Mouse (Mus musculus): ENCODE data around the gene Pdzd3. TPM values are rescaled to one million over a fixed set of nuclear protein-coding genes. Genes with fewer than 3 reads are reported as not detected.

Gene Pdzd3
- polyA plus RNA-seq, 1 experiment, result 23.6 TPM

DNA sequence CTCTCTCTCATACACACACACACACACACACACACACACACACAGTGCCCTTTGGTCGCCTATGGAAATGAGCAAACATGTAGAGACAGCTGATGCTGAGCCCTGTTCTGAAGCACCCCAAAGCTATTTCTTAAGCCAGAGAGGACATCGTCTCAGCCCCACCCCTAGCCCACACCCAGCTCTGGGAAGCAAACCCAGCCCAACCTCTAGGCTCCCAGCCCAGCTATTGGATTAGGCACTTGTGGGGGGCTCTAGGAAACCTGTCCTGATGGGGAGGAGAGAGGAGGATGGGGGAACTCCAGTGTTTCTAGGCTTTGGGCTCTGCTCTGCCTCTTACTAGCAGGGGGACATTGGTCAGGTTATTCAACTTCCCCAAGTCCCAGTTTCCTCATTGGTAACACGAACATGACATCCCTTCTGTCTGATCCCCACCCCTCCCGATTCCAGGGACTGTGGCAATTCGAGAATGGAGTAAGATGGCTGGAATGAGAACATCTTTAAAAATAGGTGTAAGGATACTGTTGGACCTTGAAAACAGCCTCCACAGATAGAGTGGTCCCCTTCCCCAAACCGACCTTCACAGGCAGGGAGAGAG is 35.1 kb upstream of the Pdzd3 start:
- Histone ChIP-seq H3K27me3 (ENCODE audit: control insufficient read depth, insufficient read depth, low read length) (peaks cover 22% of the 10 kb centered on the region), H3K4me3 (ENCODE audit: low read depth, low read length) (no peak overlapping the region), H3K27ac (ENCODE audit: insufficient read depth, low read depth, low read length) (no peak overlapping the region), H3K36me3 (ENCODE audit: control insufficient read depth, insufficient read depth, low read length) (peaks cover 3% of the 10 kb centered on the region; the same call in 1 of the 2 replicates), H3K4me1 (ENCODE audit: control insufficient read depth, insufficient read depth, insufficient read length, low read length) (peaks cover 10% of the 10 kb centered on the region)
- 17% methylated on average over 6 of the region's 6 CpGs for WGBS
- TF ChIP-seq POLR2A (IDR thresholded peaks at IDR 0.05; ENCODE audit: low read depth, low read length) (no peak), CTCF (IDR thresholded peaks at IDR 0.05; ENCODE audit: extremely low read depth, insufficient read length, insufficient replicate concordance, low read depth, low read length) (no peak)

DNA sequence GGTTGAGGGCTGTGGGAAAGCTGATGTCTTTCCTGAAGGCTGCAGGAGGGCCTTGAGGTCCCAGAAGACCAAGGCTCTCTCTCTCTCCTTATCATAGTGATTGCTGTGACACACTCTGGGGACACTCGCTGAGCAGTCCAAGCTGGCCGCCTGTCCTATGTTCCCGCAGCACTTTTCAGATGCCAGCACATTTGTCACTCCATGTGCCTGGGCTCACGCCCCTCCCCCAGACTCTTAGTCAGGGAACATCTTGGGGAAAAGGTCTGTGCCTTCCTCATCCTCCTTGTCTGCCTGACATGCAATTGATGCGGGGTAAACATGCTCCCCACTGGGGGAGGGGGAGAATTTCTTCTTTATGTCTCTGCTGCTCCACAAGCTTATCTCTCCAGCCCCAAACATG is 31.9 kb upstream of the Pdzd3 start:
- Histone ChIP-seq H3K4me1 (ENCODE audit: control insufficient read depth, insufficient read depth, insufficient read length, low read length) (peaks cover 10% of the 10 kb centered on the region), H3K36me3 (ENCODE audit: control insufficient read depth, insufficient read depth, low read length) (no peaks in the 10 kb centered on the region), H3K27me3 (ENCODE audit: control insufficient read depth, insufficient read depth, low read length) (peaks cover 20% of the 10 kb centered on the region), H3K4me3 (ENCODE audit: low read depth, low read length) (no peak overlapping the region), H3K27ac (ENCODE audit: insufficient read depth, low read depth, low read length) (no peak overlapping the region)
- TF ChIP-seq POLR2A (IDR thresholded peaks at IDR 0.05; ENCODE audit: low read depth, low read length) (no peak), CTCF (IDR thresholded peaks at IDR 0.05; ENCODE audit: extremely low read depth, insufficient read length, insufficient replicate concordance, low read depth, low read length) (no peak)
- WGBS, result 51% methylated on average over 5 of the region's 5 CpGs

DNA sequence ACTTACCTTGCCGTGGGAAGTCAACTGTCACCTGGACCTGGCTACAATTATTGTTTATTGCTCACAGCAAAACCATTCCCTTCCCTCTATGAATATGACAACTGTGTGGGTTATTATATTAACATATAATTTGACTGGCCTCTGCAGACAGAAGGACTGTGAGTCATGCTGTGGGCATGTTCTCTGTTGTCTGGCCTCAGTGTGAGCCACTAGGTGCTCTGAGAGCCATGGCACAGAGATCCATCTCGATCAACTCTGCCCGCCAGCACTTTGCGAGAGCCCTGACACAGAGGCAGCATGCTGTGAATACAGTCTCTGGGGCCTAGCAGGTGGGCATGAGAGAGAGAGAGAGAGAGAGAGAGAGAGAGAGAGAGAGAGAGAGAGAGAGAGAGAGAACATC is 18.7 kb upstream of the Pdzd3 start:
- Histone ChIP-seq H3K36me3 (ENCODE audit: control insufficient read depth, insufficient read depth, low read length) (no peaks in the 10 kb centered on the region), H3K4me1 (ENCODE audit: control insufficient read depth, insufficient read depth, insufficient read length, low read length) (peaks cover 2% of the 10 kb centered on the region; the same call in 1 of the 2 replicates), H3K27me3 (ENCODE audit: control insufficient read depth, insufficient read depth, low read length) (no peaks in the 10 kb centered on the region), H3K27ac (ENCODE audit: insufficient read depth, low read depth, low read length) (no peak overlapping the region), H3K4me3 (ENCODE audit: low read depth, low read length) (no peak overlapping the region)
- WGBS, result 73% methylated on average over 4 of the region's 4 CpGs
- no peak for TF ChIP-seq CTCF (IDR thresholded peaks at IDR 0.05; ENCODE audit: extremely low read depth, insufficient read length, insufficient replicate concordance, low read depth, low read length)

DNA sequence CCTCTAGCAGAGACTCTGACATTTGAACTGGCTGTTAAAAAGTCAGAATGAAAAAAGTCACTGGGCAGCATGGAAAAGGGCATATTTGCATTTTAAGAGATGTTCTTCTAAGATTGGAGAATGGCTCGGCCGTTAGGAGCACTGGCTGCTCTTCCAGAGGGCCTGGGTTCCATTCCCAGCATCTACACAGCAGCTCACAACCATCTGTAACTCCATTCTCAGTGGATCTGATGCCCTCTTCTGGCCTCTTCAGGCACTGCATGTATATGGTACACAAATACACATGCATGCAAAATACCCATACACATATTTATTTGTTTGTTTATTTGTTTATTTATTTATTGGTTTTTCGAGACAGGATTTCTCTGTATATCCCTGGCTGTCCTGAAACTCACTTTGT is 17.8 kb upstream of the Pdzd3 start:
- Histone ChIP-seq H3K36me3 (ENCODE audit: control insufficient read depth, insufficient read depth, low read length) (peaks cover under 1% of the 10 kb centered on the region; the same call in 1 of the 2 replicates), H3K4me1 (ENCODE audit: control insufficient read depth, insufficient read depth, insufficient read length, low read length) (peaks cover 2% of the 10 kb centered on the region; the same call in 1 of the 2 replicates), H3K4me3 (ENCODE audit: low read depth, low read length) (no peak overlapping the region), H3K27ac (ENCODE audit: insufficient read depth, low read depth, low read length) (no peak overlapping the region), H3K27me3 (ENCODE audit: control insufficient read depth, insufficient read depth, low read length) (no peaks in the 10 kb centered on the region)
- 78% methylated on average over 3 of the region's 3 CpGs for WGBS
- TF ChIP-seq CTCF (IDR thresholded peaks at IDR 0.05; ENCODE audit: extremely low read depth, insufficient read length, insufficient replicate concordance, low read depth, low read length) (peak; percentile 43; the same call in 1 of the 2 replicates), POLR2A (IDR thresholded peaks at IDR 0.05; ENCODE audit: low read depth, low read length) (no peak)

DNA sequence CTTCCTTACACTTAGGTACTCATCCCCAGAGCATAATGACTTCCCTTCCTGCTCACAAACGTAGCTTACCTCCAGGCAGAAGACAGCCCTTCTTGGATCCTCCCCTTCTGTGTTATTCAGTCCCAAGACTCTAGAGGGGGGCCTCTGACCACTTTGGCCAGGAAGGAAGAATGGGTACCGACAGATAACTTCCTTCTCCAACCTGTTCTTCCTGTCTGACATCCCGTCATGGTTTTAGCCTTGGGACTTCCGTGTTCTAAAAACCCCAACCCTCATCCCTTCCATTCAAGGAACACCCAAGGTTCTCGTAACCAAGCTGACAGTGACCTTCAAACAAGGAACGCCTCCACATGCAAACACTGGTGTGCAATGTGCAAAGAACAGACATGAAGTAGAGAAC is 17.2 kb upstream of the Pdzd3 start, which contains the start of gene Nlrx1:
Gene Nlrx1, minus strand, starts transcription at position 168 of the 400 bp plus-strand sequence.
- Histone ChIP-seq H3K27ac (ENCODE audit: insufficient read depth, low read depth, low read length) (peak within 1 kb of the TSS; percentile 82), H3K27me3 (ENCODE audit: control insufficient read depth, insufficient read depth, low read length) (no peaks in the 10 kb centered on the region), H3K36me3 (ENCODE audit: control insufficient read depth, insufficient read depth, low read length) (peaks cover 2% of the 10 kb centered on the region; the same call in 1 of the 2 replicates), H3K4me1 (ENCODE audit: control insufficient read depth, insufficient read depth, insufficient read length, low read length) (peaks cover 2% of the 10 kb centered on the region; the same call in 1 of the 2 replicates), H3K4me3 (ENCODE audit: low read depth, low read length) (peak within 1 kb of the TSS; percentile 73)
- 30% methylated on average over 6 of the region's 6 CpGs for WGBS
- no peak for TF ChIP-seq POLR2A (IDR thresholded peaks at IDR 0.05; ENCODE audit: low read depth, low read length)
- no peak for TF ChIP-seq CTCF (IDR thresholded peaks at IDR 0.05; ENCODE audit: extremely low read depth, insufficient read length, insufficient replicate concordance, low read depth, low read length)

DNA sequence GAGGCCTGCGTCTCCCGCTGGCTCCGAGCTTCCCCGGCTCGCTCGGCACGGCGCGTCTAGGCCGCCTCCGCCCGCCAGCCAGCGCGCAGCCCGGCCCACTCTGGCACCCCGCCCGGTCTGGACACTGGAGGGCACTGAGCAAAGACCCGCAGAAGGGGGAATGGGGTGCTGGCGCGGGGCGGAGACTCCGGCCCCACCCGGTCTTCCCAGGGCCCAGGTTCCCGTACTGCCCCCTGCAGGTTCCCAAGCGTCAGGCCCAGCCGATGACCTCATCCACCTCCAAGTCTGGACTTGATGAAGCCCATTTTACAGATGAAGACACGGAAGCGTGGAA is 16.7 kb upstream of the Pdzd3 start:
- peaks cover 2% of the 10 kb centered on the region; the same call in 1 of the 2 replicates for H3K4me1 ChIP-seq (ENCODE audit: control insufficient read depth, insufficient read depth, insufficient read length, low read length)
- peak overlapping the region; percentile 73 for H3K4me3 ChIP-seq (ENCODE audit: low read depth, low read length)
- no peaks in the 10 kb centered on the region for H3K27me3 ChIP-seq (ENCODE audit: control insufficient read depth, insufficient read depth, low read length)
- peaks cover 2% of the 10 kb centered on the region; the same call in 1 of the 2 replicates for H3K36me3 ChIP-seq (ENCODE audit: control insufficient read depth, insufficient read depth, low read length)
- WGBS, result 3% methylated on average over 28 of the region's 28 CpGs
- H3K27ac ChIP-seq (ENCODE audit: insufficient read depth, low read depth, low read length), result peak overlapping the region; percentile 82
- TF ChIP-seq POLR2A (IDR thresholded peaks at IDR 0.05; ENCODE audit: low read depth, low read length), result no peak; the same call in 1 of the 2 replicates
- TF ChIP-seq CTCF (IDR thresholded peaks at IDR 0.05; ENCODE audit: extremely low read depth, insufficient read length, insufficient replicate concordance, low read depth, low read length), result peak; percentile 85

DNA sequence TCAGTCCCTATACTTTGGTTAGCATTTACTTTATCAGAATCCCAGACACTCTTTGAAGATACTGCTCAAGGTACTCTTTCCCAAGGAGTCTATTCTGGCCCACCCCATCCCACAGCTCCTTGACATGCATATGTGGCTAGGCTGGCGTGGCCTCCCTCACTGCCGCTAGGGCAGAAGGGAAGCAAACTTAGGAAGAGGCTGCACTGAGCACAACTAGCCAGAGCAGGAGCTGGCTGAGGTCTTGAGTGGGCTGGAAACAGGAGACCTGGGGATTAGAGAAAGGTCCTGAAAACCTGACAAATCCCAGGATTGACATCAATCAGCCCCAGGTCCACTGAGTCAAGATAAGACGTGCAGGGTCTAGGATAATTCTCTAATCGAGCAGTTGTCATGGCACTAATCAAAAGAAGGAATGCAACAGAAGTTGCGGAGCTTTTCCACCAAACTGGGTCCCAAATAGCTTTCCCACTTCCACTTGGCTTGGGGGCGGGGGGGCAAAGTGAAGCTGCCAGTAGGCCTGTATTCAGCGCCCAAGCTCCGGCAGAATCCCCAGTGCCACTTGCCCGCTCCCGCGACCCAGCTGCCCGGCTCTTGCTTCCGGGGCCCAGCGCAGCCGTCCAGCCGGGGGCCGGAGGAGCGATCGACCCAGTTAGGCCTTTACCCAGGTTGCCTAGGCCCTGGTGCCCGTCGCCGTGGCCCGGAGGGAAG is 16.2 kb upstream of the Pdzd3 start:
- TF ChIP-seq POLR2A (IDR thresholded peaks at IDR 0.05; ENCODE audit: low read depth, low read length), result no peak
- TF ChIP-seq CTCF (IDR thresholded peaks at IDR 0.05; ENCODE audit: extremely low read depth, insufficient read length, insufficient replicate concordance, low read depth, low read length), result no peak
- peaks cover 2% of the 10 kb centered on the region; the same call in 1 of the 2 replicates for H3K36me3 ChIP-seq (ENCODE audit: control insufficient read depth, insufficient read depth, low read length)
- H3K4me1 ChIP-seq (ENCODE audit: control insufficient read depth, insufficient read depth, insufficient read length, low read length), result peaks cover 2% of the 10 kb centered on the region; the same call in 1 of the 2 replicates
- WGBS, result 6% methylated on average over 23 of the region's 23 CpGs
- H3K27me3 ChIP-seq (ENCODE audit: control insufficient read depth, insufficient read depth, low read length), result no peaks in the 10 kb centered on the region
- peak overlapping the region; percentile 73 for H3K4me3 ChIP-seq (ENCODE audit: low read depth, low read length)
- H3K27ac ChIP-seq (ENCODE audit: insufficient read depth, low read depth, low read length), result peak overlapping the region; percentile 82

Measured in small intestine, adult 2 months (tissue).